In the genomic region with DNA sequence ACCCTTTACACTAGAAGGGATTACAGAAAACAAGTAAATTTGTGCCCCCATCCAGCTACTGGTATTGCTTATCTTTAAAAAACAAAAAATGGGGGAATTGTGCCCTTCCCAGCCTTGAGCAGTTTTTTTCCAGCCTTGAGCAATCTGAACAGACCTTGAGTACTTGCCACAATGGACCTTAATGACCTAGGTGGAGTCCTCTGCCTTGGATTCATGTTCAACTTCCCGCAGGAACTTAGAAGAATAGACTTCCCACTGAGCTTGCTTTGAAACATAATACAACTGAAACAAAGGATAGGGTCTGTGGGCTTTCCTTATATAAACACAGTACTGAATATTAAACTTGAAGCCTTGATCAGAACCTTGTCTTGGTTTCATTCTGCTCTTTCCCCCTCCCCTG, we compare ENCODE assay signal across 12 mouse cellular contexts.
"Had no signal": no experiment of that assay in that cellular context is flagged by ENCODE, and none has a peak within 500 bp of the region (broad histone marks: within the 10 kb centered on the region; RNA-seq: fewer than 3 reads in every experiment).

No protein-coding gene starts in this region.

- DNase-seq: left cerebral cortex, postnatal 4 days; liver; liver, embryonic 13.5 days; liver, postnatal 0 days; lung, adult 18-20 months; lung, adult 2 months; lung, embryonic 14.5 days; lung, postnatal 10 days; lung, postnatal 14 days; lung, postnatal 36 days; lung, postnatal 4 days; midbrain, embryonic 14.5 days had no signal
